Mouse (Mus musculus): ENCODE results near the gene Trim34a. TPM values are rescaled to one million over a fixed set of nuclear protein-coding genes. Genes with fewer than 3 reads are reported as not detected.

Gene Trim34a
- total RNA-seq, 2 experiments from 2014 or later: 1.0 to 1.3 TPM

DNA sequence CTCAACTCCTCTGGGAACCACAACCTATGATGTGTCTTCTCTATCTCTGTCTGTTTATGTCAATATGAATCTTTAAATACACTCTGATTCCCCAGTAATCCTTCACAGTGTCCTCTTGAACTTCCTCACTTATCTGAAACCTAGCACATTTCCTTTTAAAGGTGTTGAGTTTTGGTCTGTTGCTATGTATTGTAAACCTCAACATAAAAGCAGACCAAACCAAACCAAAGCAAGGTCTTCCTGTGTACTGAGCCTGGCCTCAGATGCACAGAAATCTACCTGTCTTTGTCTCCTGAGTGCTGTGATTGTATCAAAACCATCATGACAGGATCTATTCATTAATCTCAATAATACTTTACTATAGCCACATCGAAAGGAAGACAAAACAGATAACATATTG, 46.4 kb downstream of the Trim34a start:
- intact Hi-C loops (cut with DNase I): no loop called here
- Histone ChIP-seq H3K27ac (no peak overlapping the region), H3K4me3 (no peak overlapping the region)
- DNase-seq: no peak
- TF ChIP-seq CTCF (IDR thresholded peaks at IDR 0.05): no peak

DNA sequence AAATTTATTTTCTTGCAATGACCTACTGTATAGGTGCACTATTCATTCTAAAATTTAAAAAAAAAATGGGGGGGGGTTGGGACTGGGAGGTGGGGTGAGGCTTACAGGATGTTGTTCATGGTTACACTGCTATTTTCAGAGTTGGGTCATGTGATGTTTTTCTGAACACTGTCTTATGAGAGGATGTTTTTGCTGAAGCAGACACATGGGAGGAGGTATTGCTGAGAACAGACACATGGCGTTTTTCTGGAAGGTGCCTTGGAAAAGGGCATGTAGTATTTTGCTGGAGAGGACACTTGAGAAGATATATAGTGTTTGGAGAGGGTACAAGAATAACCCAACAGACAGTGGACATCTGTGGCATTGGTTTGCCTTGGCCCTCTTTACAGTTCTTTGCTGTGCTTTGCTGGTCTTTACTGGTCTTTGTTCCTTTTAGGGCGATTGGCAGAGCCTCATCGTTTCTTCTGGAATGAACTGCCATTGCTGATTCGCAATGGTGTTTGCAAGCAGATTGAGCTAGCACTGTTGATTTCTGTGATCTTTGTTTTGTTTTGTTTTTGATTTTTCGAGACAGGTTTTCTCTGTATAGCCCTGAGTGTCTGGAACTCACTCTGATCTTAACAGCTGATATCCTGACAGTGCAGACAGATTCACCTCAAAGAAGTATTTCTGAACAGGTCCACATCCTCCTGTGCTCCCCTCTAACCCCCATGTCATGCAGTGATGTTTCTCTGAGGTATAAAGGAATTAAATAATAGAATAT, 47.6 kb downstream of the Trim34a start:
- no peak overlapping the region for H3K4me3 ChIP-seq
- no peak for DNase-seq
- H3K27ac ChIP-seq: no peak overlapping the region
- no peak for TF ChIP-seq CTCF (IDR thresholded peaks at IDR 0.05)
- intact Hi-C loops (cut with DNase I): no loop called here

Other genes starting within 250 kb of the Trim34a start
- not detected for gene Olfr638, start 245.7 kb upstream of the Trim34a start, total RNA-seq (2021)
- under 1 TPM in 1 of 2 experiments, not detected in 1; 0.03 TPM for gene Olfr639, start 227.2 kb upstream of the Trim34a start, total RNA-seq (2021)
- gene Olfr640, start 218.9 kb upstream of the Trim34a start, total RNA-seq (2021): not detected
- not detected for gene Olfr641, start 209.0 kb upstream of the Trim34a start, total RNA-seq (2021)
- not detected for gene Olfr642, start 191.8 kb upstream of the Trim34a start, total RNA-seq (2021)
- not detected for gene 4930516K23Rik, start 183.0 kb upstream of the Trim34a start, total RNA-seq (2021)
- gene Olfr644, start 172.6 kb upstream of the Trim34a start, total RNA-seq (2021): not detected
- not detected for gene Olfr645, start 159.0 kb upstream of the Trim34a start, total RNA-seq (2021)
- gene Olfr646, start 139.6 kb upstream of the Trim34a start, total RNA-seq (2021): not detected
- not detected for gene Ubqln5, start 114.6 kb upstream of the Trim34a start, total RNA-seq (2021)
- not detected for gene Olfr643, start 107.1 kb upstream of the Trim34a start, total RNA-seq (2021)
- not detected for gene Ubqln3, start 101.2 kb upstream of the Trim34a start, total RNA-seq (2021)
- gene Ubqlnl, start 93.9 kb upstream of the Trim34a start, total RNA-seq (2021): not detected
- gene Olfm5, start 79.6 kb upstream of the Trim34a start, total RNA-seq (2021): not detected
- not detected for gene Olfr648, start 61.1 kb upstream of the Trim34a start, total RNA-seq (2021)
- not detected for gene Olfr649, start 48.5 kb upstream of the Trim34a start, total RNA-seq (2021)
- gene Trim6, start 25.7 kb upstream of the Trim34a start, total RNA-seq (2021): under 1 TPM in 1 of 2 experiments, not detected in 1; 0.25 TPM
- gene Trim5, start 43.6 kb downstream of the Trim34a start, total RNA-seq (2021): under 1 TPM; 0.66 to 0.75 TPM
- 1 to 10 TPM; 2.2 to 3.4 TPM for gene Trim12a, start 71.0 kb downstream of the Trim34a start, total RNA-seq (2021)
- not detected for gene Trim34b, start 85.0 kb downstream of the Trim34a start, total RNA-seq (2021)
- gene Trim12c, start 108.9 kb downstream of the Trim34a start, total RNA-seq (2021): 1 to 10 TPM; 2.1 to 2.5 TPM
- not detected for gene Trim30b, start 125.4 kb downstream of the Trim34a start, total RNA-seq (2021)
- gene Trim30c, start 156.4 kb downstream of the Trim34a start, total RNA-seq (2021): under 1 TPM in 1 of 2 experiments, not detected in 1; 0.25 TPM
- gene Trim30a, start 220.7 kb downstream of the Trim34a start, total RNA-seq (2021): 1 to 10 TPM in 1 of 2 experiments, under 1 TPM in 1; 0.64 to 1.5 TPM